Mouse (Mus musculus) lung, embryonic 14.5 days (tissue): ENCODE measurements around the gene Zbtb38. TPM values are rescaled to one million over a fixed set of nuclear protein-coding genes. Genes with fewer than 3 reads are reported as not detected.

Experiments
- ATAC-seq: fragments of 200-750 bp; cut with Nextera tagmentation; 2 replicates; pipeline ENCODE4 v1.8.0; 2017; ENCODE audit warnings: mild to moderate bottlenecking, moderate TSS enrichment, moderate library complexity; ENCODE audit not compliant: insufficient read depth
- DNase-seq: peaks from one replicate; pipeline ENCODE4 v3.0.0-alpha.2; 2015
- H3K27ac ChIP-seq: fragments of 300-500 bp; sonication (generic); 2 replicates; pipeline ENCODE4 v1.5.1; 2014; ENCODE audit warnings: low read depth, mild to moderate bottlenecking, moderate library complexity
- H3K27me3 ChIP-seq: fragments of 300-500 bp; sonication (generic); 2 replicates; pipeline ENCODE4 v1.6.1; 2014; ENCODE audit warnings: low read length, control low read depth; ENCODE audit not compliant: insufficient read depth
- H3K36me3 ChIP-seq: fragments of 300-500 bp; sonication (generic); 2 replicates; pipeline ENCODE4 v1.6.1; 2014; ENCODE audit warnings: control low read depth; ENCODE audit not compliant: insufficient read depth
- H3K4me1 ChIP-seq: fragments of 300-500 bp; sonication (generic); 2 replicates; pipeline ENCODE4 v1.6.1; 2014; ENCODE audit warnings: antibody characterized with exemption, control low read depth; ENCODE audit not compliant: insufficient read depth
- H3K4me2 ChIP-seq: fragments of 300-500 bp; sonication (generic); 2 replicates; pipeline ENCODE4 v1.6.1; 2014; ENCODE audit warnings: mild to moderate bottlenecking
- H3K4me3 ChIP-seq: fragments of 300-500 bp; sonication (generic); 2 replicates; pipeline ENCODE4 v1.5.1; 2014; ENCODE audit warnings: low read depth, low read length
- H3K9ac ChIP-seq: fragments of 300-500 bp; sonication (generic); 2 replicates; pipeline ENCODE4 v1.6.1; 2014
- H3K9me3 ChIP-seq: fragments of 300-500 bp; sonication (generic); 2 replicates; pipeline ENCODE4 v1.6.1; 2016; ENCODE audit warnings: low read depth, low read length, control low read depth
- CTCF ChIP-seq: IDR thresholded peaks from 2 replicates; pipeline ENCODE4 v1.5.1; 2016; ENCODE audit warnings: antibody characterized with exemption, low read depth
- WGBS: fragments of 180-500 bp; shearing (Covaris S2); extraction: QIAGEN DNeasy Blood & Tissue Kit; methylation state at CpG from one replicate; pipeline ENCODE4 v1.1.7; 2014; 5-methylcytosine and 5-hydroxymethylcytosine counted together
- polyA plus RNA-seq: library from polyadenylated mRNA; unstranded; fragments of >200 nt; fragmentation: Nextera tagmentation; extraction: Ambion mirVana; gene quantifications from 2 replicates; pipeline ENCODE4 v1.2.1, GENCODE M21; 2014

The Zbtb38 gene
- polyA plus RNA-seq, 1 experiment from 2014 or later, result 24.5 TPM

DNA sequence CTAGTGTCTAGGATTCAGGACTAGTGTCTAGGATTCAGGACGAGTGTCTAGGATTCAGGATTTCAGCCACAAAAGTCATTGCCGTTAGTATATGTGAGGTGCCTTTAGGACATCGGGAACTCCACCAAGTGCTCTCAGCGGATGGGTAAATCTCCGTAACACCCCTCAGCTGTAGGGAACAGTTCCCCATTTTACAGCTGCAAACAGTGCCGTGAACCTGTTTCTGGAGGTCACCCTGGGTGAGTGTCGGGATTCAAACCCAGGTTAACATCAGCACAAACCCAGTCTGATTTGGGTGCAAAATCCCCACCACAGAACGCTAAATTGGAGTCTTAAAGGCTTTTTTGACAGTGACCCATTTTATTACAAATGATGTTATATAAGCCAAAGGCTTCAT is 34.2 kb downstream of the Zbtb38 start:
- DNase-seq (no peak), ATAC-seq (no peak)
- Histone ChIP-seq H3K27me3 (no peaks in the 10 kb centered on the region), H3K4me2 (peak overlapping the region; percentile 58), H3K9ac (no peak overlapping the region), H3K27ac (no peak overlapping the region), H3K9me3 (no peaks in the 10 kb centered on the region), H3K4me3 (peak overlapping the region; percentile 82), H3K36me3 (peaks cover 9% of the 10 kb centered on the region), H3K4me1 (peaks cover 5% of the 10 kb centered on the region; the same call in 1 of the 2 replicates)
- WGBS, result 87% methylated on average over 8 of the region's 8 CpGs
- TF ChIP-seq CTCF, result no peak

DNA sequence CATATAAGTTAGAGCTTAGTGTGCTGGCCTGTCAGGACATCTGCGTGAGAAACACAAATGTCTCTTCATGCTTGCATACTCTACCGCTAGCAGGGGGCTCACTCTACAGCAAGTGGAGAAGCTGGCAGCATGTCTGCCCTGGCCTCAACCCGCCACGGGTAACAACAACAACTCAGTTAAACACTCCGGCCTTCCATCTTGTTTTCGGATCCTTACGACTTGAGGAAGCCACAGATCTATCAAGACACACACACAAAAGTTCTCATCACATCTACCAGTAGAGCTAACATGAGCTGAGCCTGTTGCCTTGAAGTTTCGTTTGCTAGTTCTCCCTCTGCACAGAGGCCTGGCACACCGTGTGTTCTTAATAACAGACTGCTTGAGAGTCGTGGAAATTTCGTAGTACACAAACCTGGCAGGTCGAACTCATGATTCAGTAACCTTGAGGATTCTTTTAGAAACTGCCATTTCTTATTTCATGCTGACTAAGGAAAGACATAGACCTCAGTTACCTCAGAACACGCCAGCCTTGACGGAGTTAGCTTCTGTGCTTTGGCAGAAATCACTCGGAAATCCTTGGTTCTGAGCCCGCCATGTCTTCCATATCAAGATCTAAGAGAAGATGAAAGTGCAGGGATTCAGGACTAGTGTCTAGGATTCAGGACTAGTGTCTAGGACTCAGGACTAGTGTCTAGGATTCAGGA is 34.8 kb downstream of the Zbtb38 start:
- ATAC-seq, result no peak
- no peak for TF ChIP-seq CTCF
- Histone ChIP-seq H3K4me2 (peak overlapping the region; percentile 58; the same call in 1 of the 2 replicates), H3K4me1 (peaks cover 5% of the 10 kb centered on the region; the same call in 1 of the 2 replicates), H3K9me3 (no peaks in the 10 kb centered on the region), H3K27me3 (no peaks in the 10 kb centered on the region), H3K27ac (no peak overlapping the region), H3K36me3 (peaks cover 9% of the 10 kb centered on the region), H3K9ac (no peak overlapping the region), H3K4me3 (no peak overlapping the region)
- WGBS, result 86% methylated on average over 16 of the region's 16 CpGs
- no peak for DNase-seq

DNA sequence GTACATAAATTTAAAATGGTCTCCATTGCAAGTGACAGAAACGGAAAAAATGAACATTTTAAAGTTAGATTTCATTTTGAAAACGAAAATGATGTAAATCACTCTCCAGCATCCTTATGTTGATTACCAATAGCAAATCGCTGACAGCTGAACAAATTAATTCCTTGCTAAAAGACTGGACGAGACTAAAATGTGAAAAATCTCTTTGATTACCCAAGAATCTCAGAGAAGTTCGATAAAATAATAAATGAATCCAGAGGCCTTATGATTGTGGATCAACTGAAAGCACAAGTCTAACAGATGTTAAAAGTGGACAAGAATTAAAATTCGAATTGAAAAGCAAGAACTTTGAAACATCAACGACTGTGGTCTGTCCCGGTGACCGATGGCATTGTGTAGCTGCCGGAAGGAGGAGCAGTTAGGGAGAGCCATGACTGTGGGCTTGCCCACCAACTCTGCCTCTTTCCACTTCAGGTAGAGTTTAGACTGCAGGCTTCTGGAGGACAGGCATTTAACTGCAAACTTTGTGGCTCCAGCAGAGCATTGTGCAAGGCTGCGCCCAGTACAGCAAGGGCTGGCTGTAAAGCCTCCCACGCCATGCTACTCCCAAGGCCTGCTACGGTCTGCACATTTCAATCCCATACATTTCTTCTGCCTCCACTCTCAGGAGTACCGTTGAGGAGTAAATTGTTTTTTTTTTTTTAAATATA is 35.7 kb downstream of the Zbtb38 start:
- Histone ChIP-seq H3K27me3 (no peaks in the 10 kb centered on the region), H3K9ac (no peak overlapping the region), H3K9me3 (no peaks in the 10 kb centered on the region), H3K4me1 (peaks cover 5% of the 10 kb centered on the region; the same call in 1 of the 2 replicates), H3K27ac (no peak overlapping the region), H3K4me3 (no peak overlapping the region), H3K36me3 (peaks cover 9% of the 10 kb centered on the region), H3K4me2 (no peak overlapping the region)
- WGBS, result 81% methylated on average over 14 of the region's 14 CpGs
- no peak for TF ChIP-seq CTCF
- ATAC-seq (no peak), DNase-seq (no peak)

DNA sequence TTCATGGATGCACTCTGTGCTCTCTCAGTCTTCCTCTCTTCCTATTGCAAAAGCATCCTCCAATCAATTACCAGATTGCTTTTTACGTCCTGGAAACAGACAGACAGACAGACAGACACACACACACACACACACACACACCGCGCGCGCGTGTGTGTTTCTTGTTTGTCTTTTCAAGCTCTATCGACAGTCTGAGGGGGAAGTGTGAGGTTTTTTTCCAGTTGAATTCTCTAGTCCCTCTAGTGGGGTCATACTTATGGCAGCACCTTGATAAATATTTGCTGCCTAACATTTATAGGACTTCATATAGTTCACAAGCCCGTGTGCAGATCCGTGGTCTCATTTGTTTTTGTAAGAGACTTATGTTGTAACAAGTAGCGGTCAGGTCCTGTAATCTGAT is 36.5 kb downstream of the Zbtb38 start:
- Histone ChIP-seq H3K4me2 (no peak overlapping the region), H3K27me3 (no peaks in the 10 kb centered on the region), H3K36me3 (peaks cover 9% of the 10 kb centered on the region), H3K9me3 (no peaks in the 10 kb centered on the region), H3K27ac (no peak overlapping the region), H3K4me3 (no peak overlapping the region), H3K4me1 (peaks cover 5% of the 10 kb centered on the region; the same call in 1 of the 2 replicates), H3K9ac (no peak overlapping the region)
- no peak for DNase-seq
- WGBS, result 66% methylated on average over 10 of the region's 10 CpGs
- no peak for ATAC-seq
- no peak for TF ChIP-seq CTCF

DNA sequence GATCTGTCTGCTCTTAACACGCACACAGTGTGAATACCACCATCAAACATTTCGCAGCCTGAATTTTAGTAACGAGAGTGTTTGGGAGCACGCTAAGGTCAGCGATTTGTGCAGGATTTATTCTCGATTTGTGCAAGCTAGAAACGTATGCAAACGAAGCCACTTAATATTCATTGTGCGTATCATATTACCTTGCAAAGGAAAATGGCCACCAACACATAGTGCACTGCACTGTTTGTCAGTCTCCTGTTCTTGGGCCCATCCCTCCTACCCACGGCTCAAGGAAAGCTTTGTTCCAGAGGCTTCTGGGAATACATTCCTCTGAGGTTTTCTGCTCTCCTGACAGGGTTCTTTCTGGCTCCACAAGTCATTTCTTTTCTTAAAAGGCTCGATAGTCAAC is 37.5 kb downstream of the Zbtb38 start:
- Histone ChIP-seq H3K36me3 (peaks cover 9% of the 10 kb centered on the region), H3K4me3 (no peak overlapping the region), H3K9me3 (no peaks in the 10 kb centered on the region), H3K9ac (no peak overlapping the region), H3K27me3 (no peaks in the 10 kb centered on the region), H3K4me1 (peaks cover 5% of the 10 kb centered on the region; the same call in 1 of the 2 replicates), H3K4me2 (no peak overlapping the region), H3K27ac (no peak overlapping the region)
- no peak for TF ChIP-seq CTCF
- DNase-seq (no peak), ATAC-seq (no peak)
- 80% methylated on average over 11 of the region's 11 CpGs for WGBS

DNA sequence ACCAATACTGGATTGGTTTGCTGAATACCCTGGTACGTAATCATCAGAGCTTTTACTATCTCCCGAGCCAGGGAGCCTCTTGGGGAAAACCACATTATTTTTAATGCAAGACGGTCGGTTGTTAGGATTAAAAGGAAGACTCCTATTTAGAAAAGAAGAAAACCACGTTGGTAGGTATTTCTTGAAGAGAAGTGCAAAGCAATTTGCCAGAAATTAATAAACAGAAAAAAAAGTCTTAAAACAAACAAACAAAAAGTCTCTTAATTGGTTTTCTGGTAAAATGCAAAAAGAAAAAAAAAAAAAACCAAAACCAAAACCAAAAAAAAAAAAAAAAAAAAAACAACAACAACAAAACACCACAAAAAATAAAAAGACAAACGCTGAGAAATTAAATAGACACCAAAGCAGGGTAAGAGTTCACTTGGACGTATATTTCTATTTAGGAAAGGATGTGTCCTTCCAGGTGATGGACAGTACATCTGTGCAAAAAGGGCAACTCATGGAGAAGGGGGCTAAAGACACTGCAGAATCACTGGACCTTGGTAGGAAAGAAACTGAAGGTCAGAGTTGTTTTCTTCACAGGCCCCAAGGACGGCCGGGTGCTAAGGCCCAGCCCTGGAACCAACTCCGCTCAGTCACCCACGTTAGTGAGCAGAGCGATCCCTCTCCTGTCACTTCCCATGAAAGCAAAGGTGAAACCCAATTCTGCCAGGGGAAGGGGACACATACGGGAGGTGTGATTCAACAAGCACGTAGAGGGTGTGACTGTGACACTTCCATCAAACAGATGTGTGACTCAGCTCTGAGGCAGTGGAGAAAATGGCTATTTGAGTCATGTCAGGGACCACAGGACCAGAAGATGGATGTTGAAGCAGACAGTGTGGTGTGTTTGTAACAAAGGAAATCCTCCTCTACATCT is 38.9 kb downstream of the Zbtb38 start:
- no peak overlapping the region for H3K27ac ChIP-seq
- DNase-seq (no peak), ATAC-seq (no peak)
- H3K4me2 ChIP-seq, result peak overlapping the region; percentile 7; the same call in 1 of the 2 replicates
- H3K4me1 ChIP-seq, result peaks cover 4% of the 10 kb centered on the region; the same call in 1 of the 2 replicates
- no peak overlapping the region for H3K4me3 ChIP-seq
- no peaks in the 10 kb centered on the region for H3K27me3 ChIP-seq
- 67% methylated on average over 14 of the region's 14 CpGs for WGBS
- TF ChIP-seq CTCF, result no peak
- no peak overlapping the region for H3K9ac ChIP-seq
- H3K9me3 ChIP-seq, result no peaks in the 10 kb centered on the region
- peaks cover 9% of the 10 kb centered on the region for H3K36me3 ChIP-seq
